Mouse (Mus musculus): ENCODE measurements at regions not wholly inside any gene's neighbourhood (a gene's known extent, or its start where the extent isn't known, plus 50 kb on each side); places are given as distances from the start of the nearest gene placed in this dataset.
"Not testable (repeated sequence)": the region's sequence is repeated elsewhere in the genome, so short reads cannot be mapped to it uniquely, and the experiment has no call there.

- Histone ChIP-seq H3K9ac (replicated peaks; ENCODE audit: low read depth, low read length) (no peak overlapping the region), H3K4me2 (ENCODE audit: low read depth, low read length) (no peak overlapping the region), H3K36me3 (ENCODE audit: control insufficient read depth, insufficient read depth, low read length) (no peaks in the 10 kb centered on the region), H3K27ac (ENCODE audit: low read depth, low read length) (no peak overlapping the region), H3K4me1 (ENCODE audit: control insufficient read depth, insufficient read depth, low read length) (no peaks in the 10 kb centered on the region), H3K4me3 (ENCODE audit: low read depth, low read length) (no peak overlapping the region), H3K27me3 (ENCODE audit: control insufficient read depth, insufficient read depth, low read length) (no peaks in the 10 kb centered on the region), H3K9me3 (ENCODE audit: control insufficient read depth, low read length) (no peaks in the 10 kb centered on the region)
- ATAC-seq (ENCODE audit: low read depth) = no peak
Measured at GRCm38 (mm10) chr2:55253134-55253533, 182.6 kb upstream of the Kcnj3 start.

DNA sequence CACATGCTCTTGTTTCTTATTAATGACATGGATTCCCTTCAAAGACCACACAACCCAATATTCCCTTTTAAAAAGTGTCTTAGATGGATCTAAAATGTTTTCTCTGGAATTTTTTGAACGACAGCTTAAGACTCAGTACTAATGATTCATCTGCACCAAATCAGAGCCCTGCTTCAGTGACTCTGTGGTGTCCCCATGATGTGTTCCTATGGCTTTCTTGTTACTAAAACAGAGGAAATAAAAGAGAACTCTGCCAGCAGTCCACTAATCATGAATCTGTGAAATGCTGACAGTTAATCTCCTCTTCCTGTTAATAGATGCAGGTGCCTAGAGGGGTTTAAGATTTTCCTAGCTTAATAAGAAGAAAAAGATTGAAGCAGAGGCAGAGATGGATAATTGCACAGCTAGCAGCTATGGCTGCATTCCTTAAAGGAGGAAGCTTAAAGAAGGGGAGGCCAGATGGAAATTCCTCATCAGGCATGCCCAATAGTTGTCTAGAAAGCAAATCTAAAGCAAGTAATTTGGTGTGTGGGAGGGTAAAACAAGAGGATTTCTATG, 173.0 kb upstream of the Kcnj3 start:
- Histone ChIP-seq H3K27ac (ENCODE audit: low read depth, low read length) (no peak overlapping the region), H3K4me3 (ENCODE audit: low read depth, low read length) (no peak overlapping the region), H3K9ac (replicated peaks; ENCODE audit: low read depth, low read length) (no peak overlapping the region), H3K27me3 (ENCODE audit: control insufficient read depth, insufficient read depth, low read length) (no peaks in the 10 kb centered on the region), H3K36me3 (ENCODE audit: control insufficient read depth, insufficient read depth, low read length) (no peaks in the 10 kb centered on the region), H3K9me3 (ENCODE audit: control insufficient read depth, low read length) (no peaks in the 10 kb centered on the region), H3K4me2 (ENCODE audit: low read depth, low read length) (no peak overlapping the region), H3K4me1 (ENCODE audit: control insufficient read depth, insufficient read depth, low read length) (no peaks in the 10 kb centered on the region)
- WGBS = 56% methylated on average over 1 of the region's 1 CpGs
- ATAC-seq (ENCODE audit: low read depth) = no peak

- Histone ChIP-seq H3K4me1 (ENCODE audit: control insufficient read depth, insufficient read depth, low read length) (no peaks in the 10 kb centered on the region), H3K27me3 (ENCODE audit: control insufficient read depth, insufficient read depth, low read length) (no peaks in the 10 kb centered on the region), H3K27ac (ENCODE audit: low read depth, low read length) (no peak overlapping the region), H3K36me3 (ENCODE audit: control insufficient read depth, insufficient read depth, low read length) (no peaks in the 10 kb centered on the region), H3K9me3 (ENCODE audit: control insufficient read depth, low read length) (no peaks in the 10 kb centered on the region), H3K9ac (replicated peaks; ENCODE audit: low read depth, low read length) (no peak overlapping the region), H3K4me3 (ENCODE audit: low read depth, low read length) (no peak overlapping the region), H3K4me2 (ENCODE audit: low read depth, low read length) (no peak overlapping the region)
- WGBS = 44% methylated on average over 1 of the region's 2 CpGs
- peak; percentile 82 for ATAC-seq (ENCODE audit: low read depth)
Measured at GRCm38 (mm10) chr2:55263847-55264449, 171.8 kb upstream of the Kcnj3 start.

- ATAC-seq (ENCODE audit: low read depth) = no peak
- Histone ChIP-seq H3K27ac (ENCODE audit: low read depth, low read length) (no peak overlapping the region), H3K4me2 (ENCODE audit: low read depth, low read length) (no peak overlapping the region), H3K9me3 (ENCODE audit: control insufficient read depth, low read length) (no peaks in the 10 kb centered on the region), H3K27me3 (ENCODE audit: control insufficient read depth, insufficient read depth, low read length) (no peaks in the 10 kb centered on the region), H3K36me3 (ENCODE audit: control insufficient read depth, insufficient read depth, low read length) (no peaks in the 10 kb centered on the region), H3K4me1 (ENCODE audit: control insufficient read depth, insufficient read depth, low read length) (no peaks in the 10 kb centered on the region), H3K9ac (replicated peaks; ENCODE audit: low read depth, low read length) (no peak overlapping the region), H3K4me3 (ENCODE audit: low read depth, low read length) (no peak overlapping the region)
Measured at GRCm38 (mm10) chr2:55306387-55306786, 129.4 kb upstream of the Kcnj3 start.

DNA sequence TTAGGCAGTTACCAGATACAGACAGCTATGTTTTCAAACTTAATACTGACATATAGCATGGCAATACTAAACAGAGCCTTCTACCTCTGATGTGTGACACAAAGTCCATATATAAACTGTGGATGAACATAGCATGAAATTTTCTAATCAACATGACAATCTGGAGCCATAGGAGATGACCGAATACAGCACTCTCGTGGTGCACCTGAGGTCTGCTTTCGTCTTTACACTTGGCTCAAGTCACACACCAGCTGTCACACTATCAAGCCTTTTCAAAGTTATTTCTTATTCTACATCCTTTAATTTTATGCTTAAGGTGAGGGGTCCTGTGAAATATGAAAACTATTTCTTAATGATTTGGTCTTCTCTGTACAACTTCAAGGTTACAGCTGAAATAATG, 120.1 kb upstream of the Kcnj3 start:
- Histone ChIP-seq H3K4me1 (ENCODE audit: control insufficient read depth, insufficient read depth, low read length) (no peaks in the 10 kb centered on the region), H3K27ac (ENCODE audit: low read depth, low read length) (no peak overlapping the region), H3K4me3 (ENCODE audit: low read depth, low read length) (no peak overlapping the region), H3K27me3 (ENCODE audit: control insufficient read depth, insufficient read depth, low read length) (no peaks in the 10 kb centered on the region), H3K9me3 (ENCODE audit: control insufficient read depth, low read length) (no peaks in the 10 kb centered on the region), H3K9ac (replicated peaks; ENCODE audit: low read depth, low read length) (no peak overlapping the region), H3K4me2 (ENCODE audit: low read depth, low read length) (no peak overlapping the region), H3K36me3 (ENCODE audit: control insufficient read depth, insufficient read depth, low read length) (no peaks in the 10 kb centered on the region)
- ATAC-seq (ENCODE audit: low read depth) = no peak
- 62% methylated on average over 3 of the region's 3 CpGs for WGBS

DNA sequence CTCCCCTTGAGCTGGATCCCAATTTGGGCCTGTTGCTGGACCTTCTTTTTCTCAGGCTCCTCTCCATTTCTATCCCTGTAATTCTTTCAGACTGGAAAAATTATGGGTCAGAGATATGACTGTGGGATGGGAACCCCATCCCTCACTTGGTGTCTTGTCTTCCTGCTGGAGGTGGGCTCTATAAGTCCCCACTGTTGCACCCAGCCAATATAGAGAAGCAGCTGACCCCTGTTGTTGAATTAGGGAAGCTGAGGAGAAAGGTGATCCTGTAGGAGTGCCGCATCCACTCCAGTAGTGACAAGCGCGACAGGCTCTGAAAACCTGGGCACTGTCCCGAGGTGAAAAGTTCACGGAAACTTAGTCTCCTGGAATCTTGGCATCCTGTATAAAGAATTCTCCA, 81.7 kb upstream of the Kcnj3 start:
- not testable (repeated sequence) for ATAC-seq (ENCODE audit: low read depth); H3K4me1 ChIP-seq (ENCODE audit: control insufficient read depth, insufficient read depth, low read length); H3K4me2 ChIP-seq (ENCODE audit: low read depth, low read length); H3K4me3 ChIP-seq (ENCODE audit: low read depth, low read length); H3K27me3 ChIP-seq (ENCODE audit: control insufficient read depth, insufficient read depth, low read length); H3K9ac ChIP-seq (replicated peaks; ENCODE audit: low read depth, low read length); H3K36me3 ChIP-seq (ENCODE audit: control insufficient read depth, insufficient read depth, low read length); H3K9me3 ChIP-seq (ENCODE audit: control insufficient read depth, low read length); H3K27ac ChIP-seq (ENCODE audit: low read depth, low read length)
- 93% methylated on average over 5 of the region's 5 CpGs for WGBS
